Mouse (Mus musculus): ENCODE results near the gene Xndc1.

DNA sequence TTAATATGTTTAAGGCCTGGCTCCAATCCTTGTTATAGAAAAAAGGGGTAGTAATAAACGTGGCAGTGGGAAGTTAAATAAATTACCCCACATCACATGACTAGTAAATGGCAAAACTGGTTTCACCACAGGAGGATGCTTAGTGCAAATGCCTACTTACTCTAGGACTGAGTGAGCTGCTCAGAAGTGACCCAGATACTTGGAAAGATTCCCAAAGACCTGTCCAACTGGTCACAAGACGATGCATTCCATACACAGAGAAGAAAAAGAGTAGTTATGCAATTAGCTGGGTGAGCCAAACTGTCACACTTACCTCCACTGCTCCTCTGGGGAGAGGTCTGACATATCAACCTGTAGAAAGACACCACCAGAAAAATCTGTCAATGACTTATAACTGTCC is 23.0 kb upstream of the Xndc1 start:
- TF ChIP-seq EP300 (optimal IDR thresholded peaks at IDR 0.05) (no peak), CTCF (IDR thresholded peaks at IDR 0.05; ENCODE audit: low read depth) (no peak)
